Mouse (Mus musculus) splenic B cell, adult 2 months (primary cell): ENCODE results near the gene Caskin2.

Experiments
- DNase-seq: peaks from one replicate; pipeline ENCODE4 v3.0.0-alpha.2; 2011; ENCODE audit warnings: low read depth, low spot score
- H3K27me3 ChIP-seq: 2 replicates; pipeline ENCODE4 v1.6.1; 2012; ENCODE audit warnings: mild to moderate bottlenecking, low read length, moderate library complexity, mixed read lengths; ENCODE audit not compliant: control insufficient read depth, poor library complexity, insufficient read depth, severe bottlenecking
- H3K36me3 ChIP-seq: 2 replicates; pipeline ENCODE4 v1.6.1; 2012; ENCODE audit warnings: mild to moderate bottlenecking, low read length, moderate library complexity, mixed read lengths; ENCODE audit not compliant: control insufficient read depth, poor library complexity, insufficient read depth, severe bottlenecking

Gene Caskin2

DNA sequence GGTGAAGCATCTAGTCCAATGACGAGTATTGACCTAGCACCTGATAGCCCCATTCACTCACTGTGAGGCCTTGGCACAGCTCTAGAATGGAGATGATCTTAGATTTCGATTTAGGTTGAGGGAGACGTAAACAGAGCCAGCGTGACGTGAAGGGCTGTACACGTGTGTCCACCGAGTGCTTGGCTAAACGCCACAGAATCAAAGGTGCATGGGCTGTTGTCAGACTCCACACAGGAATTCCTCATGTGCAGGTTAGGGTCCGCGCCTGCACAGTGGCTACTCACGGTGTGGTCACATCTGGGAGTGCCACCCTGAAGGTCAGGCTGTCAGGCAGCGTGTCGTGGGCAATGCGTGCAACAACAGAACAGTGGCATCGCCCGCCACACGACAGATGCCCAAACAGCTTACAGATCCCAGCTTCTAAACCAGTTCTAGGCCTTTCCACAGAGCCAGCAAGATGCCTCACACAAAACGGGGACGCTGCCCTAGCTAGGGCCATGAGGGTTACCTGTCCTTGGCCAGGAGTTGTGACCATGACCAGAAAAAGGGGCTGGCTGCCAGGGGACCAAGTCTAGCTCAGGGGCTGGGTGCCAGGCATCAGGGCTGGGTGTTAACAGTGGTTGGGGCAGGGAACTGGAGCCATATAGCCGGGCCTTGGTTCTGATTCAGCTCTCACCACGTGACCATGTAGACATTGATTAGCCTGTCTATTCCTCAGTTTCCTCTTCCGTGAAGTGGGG is 24.3 kb upstream of the Caskin2 start:
- Histone ChIP-seq H3K27me3 (no peaks in the 10 kb centered on the region), H3K36me3 (no peaks in the 10 kb centered on the region)
- DNase-seq = no peak

- DNase-seq = no peak
- no peaks in the 10 kb centered on the region for H3K36me3 ChIP-seq
- H3K27me3 ChIP-seq = no peaks in the 10 kb centered on the region
Observed at GRCm38 (mm10) chr11:115836656-115837395, 23.4 kb upstream of the Caskin2 start.

- DNase-seq = no peak
- Histone ChIP-seq H3K27me3 (no peaks in the 10 kb centered on the region), H3K36me3 (no peaks in the 10 kb centered on the region)
Observed at GRCm38 (mm10) chr11:115834033-115834432, 20.6 kb upstream of the Caskin2 start.

DNA sequence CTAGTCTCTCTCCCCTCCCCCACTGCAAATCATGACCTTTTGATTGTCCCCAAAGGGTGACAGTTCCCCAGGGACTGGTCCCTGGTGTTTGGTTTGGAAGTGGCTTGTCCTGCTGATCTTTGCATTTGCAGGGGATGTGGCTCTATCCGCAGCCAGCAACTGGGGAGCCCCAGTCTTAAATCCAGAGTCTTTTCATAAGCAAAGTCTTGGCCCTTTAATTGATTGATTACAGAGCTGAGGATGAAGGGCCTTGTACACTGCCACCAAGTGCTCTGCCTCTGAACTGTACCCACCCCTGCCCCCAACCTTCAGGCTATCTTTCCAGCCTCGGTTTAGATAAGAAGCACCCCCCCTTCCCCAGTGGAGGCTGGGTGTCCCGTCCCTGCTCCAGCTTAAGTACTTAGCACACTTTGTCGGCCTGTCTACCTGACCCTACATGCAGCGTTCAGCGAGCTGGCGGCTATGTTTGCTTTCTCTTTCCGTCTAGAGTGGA is 19.6 kb upstream of the Caskin2 start:
- no peak for DNase-seq
- H3K27me3 ChIP-seq = no peaks in the 10 kb centered on the region
- H3K36me3 ChIP-seq = no peaks in the 10 kb centered on the region

DNA sequence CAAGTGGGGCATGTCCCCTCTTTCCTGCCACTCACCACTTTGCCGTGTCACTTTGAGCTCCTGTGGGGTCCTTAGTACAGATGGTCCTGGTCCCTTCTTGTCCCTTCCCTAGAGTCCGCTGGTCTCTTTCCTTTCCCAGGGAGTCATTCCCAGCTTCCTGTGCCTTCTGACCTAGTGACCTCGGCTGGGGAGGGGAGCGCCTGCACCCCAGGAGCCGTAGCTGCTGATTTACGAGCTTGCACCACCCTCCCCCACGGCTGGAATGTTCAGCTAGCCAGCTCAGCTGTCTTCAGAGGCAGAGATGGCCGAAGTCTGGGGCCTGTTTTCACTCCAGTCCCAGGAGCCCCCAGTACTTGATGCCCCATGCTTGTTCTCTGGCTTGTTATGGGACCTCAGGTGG is 19.1 kb upstream of the Caskin2 start:
- Histone ChIP-seq H3K36me3 (no peaks in the 10 kb centered on the region), H3K27me3 (no peaks in the 10 kb centered on the region)
- no peak for DNase-seq

- no peaks in the 10 kb centered on the region; the same call in 1 of the 2 replicates for H3K36me3 ChIP-seq
- DNase-seq = no peak
- H3K27me3 ChIP-seq = no peaks in the 10 kb centered on the region
Observed at GRCm38 (mm10) chr11:115832064-115832463, 18.6 kb upstream of the Caskin2 start.

- DNase-seq = no peak
- Histone ChIP-seq H3K36me3 (no peaks in the 10 kb centered on the region; the same call in 1 of the 2 replicates), H3K27me3 (no peaks in the 10 kb centered on the region)
Observed at GRCm38 (mm10) chr11:115831518-115831917, 18.1 kb upstream of the Caskin2 start.

DNA sequence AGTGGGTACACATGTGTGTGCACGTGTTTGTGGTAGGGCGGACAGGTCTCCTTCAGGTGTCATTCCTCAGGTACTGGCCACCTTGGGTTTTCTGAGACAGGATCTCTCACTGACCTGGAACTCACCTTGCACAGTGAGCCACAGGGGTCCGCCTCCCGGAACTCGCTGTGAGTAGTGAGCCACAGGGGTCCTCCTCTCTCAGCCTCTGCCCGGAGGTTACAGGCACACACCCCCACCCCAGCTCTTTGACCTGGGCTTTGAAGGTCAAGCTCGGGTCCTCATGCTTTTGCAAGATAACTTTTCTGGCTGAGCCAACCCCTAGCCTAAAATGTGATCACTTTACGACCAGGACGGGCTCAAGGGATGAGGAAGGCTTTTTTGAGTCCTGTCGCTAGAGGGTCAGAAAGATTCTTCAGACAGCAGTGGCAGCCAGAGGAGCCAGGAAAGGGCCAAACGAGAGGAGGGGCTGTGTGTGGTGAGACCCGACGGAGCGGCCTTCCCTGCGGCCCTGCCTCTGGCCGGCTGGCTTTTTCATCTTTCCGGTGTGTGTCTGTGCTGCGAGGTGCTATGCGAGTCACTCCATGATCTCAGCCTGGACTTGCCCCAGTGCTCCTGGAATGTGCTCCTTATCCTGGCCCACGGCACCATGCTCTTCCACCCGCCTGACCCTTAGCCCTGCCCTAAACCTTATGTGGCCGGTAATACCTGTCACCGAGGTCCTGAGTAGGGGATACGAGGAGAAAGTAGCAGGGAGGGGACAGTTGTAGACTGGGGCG is 17.3 kb upstream of the Caskin2 start:
- H3K27me3 ChIP-seq = no peaks in the 10 kb centered on the region
- DNase-seq = no peak

GRCm38 (mm10) chr11:115829036-115829435 is 15.6 kb upstream of the Caskin2 start:
- Histone ChIP-seq H3K36me3 (no peaks in the 10 kb centered on the region; the same call in 1 of the 2 replicates), H3K27me3 (no peaks in the 10 kb centered on the region)
- DNase-seq = no peak

More for the DNA sequence above, 17.3 kb upstream of the Caskin2 start:
- H3K36me3 ChIP-seq = no peaks in the 10 kb centered on the region; the same call in 1 of the 2 replicates

GRCm38 (mm10) chr11:115827624-115828023 is 14.2 kb upstream of the Caskin2 start:
- no peak for DNase-seq
- H3K27me3 ChIP-seq = no peaks in the 10 kb centered on the region

DNA sequence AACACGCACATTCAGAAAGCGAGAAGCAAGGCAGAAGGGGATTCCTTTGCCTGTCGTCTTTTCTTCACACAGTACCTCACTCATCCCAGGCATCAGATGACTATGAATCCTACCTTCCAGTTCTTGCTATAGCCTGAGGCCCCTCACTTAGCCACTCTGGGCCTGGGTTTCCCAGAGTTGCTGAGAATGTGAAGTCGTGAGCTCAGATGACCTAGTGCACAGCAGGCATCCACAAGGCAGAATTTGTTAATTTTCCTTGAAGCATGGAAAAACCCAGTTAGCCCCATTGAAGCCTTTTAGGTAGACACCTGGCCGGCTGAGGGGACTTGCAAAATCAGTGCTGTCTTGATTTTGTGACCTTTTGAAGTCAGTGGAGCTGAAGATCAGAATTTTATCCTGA is 13.0 kb upstream of the Caskin2 start:
- no peak for DNase-seq

More at GRCm38 (mm10) chr11:115827624-115828023, 14.2 kb upstream of the Caskin2 start:
- no peaks in the 10 kb centered on the region; the same call in 1 of the 2 replicates for H3K36me3 ChIP-seq

DNA sequence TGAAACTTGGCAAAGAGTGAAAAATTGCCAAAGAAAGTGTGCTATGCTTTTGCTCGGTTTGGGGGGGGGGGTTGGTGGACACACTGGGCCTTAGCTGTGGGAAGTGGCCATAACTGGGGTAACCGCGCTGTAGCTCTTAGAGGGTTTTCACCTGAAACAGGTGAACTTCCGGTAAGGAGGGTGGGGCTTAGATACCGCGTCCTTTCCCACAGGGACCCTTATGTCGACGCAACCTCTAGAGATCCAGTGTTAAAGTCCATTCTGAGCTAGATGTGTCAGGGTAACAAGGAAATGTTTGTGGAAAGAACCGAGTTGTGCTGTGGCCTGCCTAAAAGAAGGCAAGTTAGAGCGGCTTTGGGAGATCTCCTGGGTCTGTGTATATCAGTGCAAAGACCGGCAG is 11.4 kb upstream of the Caskin2 start:
- Histone ChIP-seq H3K27me3 (no peaks in the 10 kb centered on the region), H3K36me3 (peaks cover 3% of the 10 kb centered on the region; the same call in 1 of the 2 replicates)
- DNase-seq = no peak

More for the DNA sequence above, 13.0 kb upstream of the Caskin2 start:
- Histone ChIP-seq H3K27me3 (no peaks in the 10 kb centered on the region), H3K36me3 (no peaks in the 10 kb centered on the region; the same call in 1 of the 2 replicates)

DNA sequence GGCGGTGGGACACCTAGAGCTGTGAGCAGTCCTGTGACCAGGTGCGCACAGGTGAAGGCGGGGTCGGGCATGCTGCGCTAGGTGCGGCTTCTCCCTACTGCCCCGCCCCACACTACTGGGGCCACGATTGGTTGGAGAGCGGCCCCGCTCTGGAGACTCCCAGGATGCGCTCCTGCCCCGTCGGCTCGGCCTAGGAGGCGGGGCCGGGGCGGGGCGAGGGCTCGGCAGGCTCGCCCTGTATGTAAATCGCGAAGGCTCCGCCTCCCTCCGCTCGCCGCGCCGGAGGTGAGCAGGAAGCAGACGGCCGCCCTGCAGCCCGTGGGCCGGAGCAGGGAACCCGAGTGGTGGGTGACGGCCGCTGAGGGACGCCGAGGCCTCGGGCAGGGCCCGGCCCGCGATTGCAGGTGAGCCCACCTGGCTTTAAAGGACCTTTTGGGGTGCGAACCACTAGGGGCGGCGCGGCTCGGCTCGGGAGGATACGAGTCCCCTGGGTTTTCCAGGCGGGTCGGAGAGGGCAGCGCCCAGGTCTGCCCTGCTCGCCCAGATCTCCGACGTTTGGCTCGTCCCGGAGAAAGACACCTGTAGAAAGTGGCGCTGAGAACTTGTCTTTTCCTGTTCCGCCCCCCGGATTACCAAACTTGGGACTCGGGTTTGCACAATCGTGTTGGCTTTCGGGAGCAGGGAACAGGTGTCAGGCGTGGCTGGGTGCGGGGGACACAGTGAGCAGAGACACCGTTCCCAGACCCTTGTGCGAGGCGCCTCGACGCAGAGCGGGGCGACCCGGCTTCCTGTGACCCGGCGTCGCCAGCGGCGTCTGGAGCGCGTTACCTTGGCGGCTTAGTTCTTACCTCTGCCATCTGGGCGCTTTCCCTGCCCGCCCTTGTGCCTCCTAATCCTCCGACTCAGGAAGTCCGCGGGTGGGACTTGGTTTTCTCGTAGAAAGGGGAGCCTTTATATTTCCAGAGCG is 10.6 kb upstream of the Caskin2 start, which contains the start of gene Llgl2:
TSS of gene Llgl2 (plus strand) at position 276 of the 967 bp plus-strand sequence.
- DNase-seq = peak; percentile 88
- Histone ChIP-seq H3K27me3 (no peaks in the 10 kb centered on the region), H3K36me3 (peaks cover 3% of the 10 kb centered on the region; the same call in 1 of the 2 replicates)
